Mouse (Mus musculus) small intestine, adult 2 months (tissue): ENCODE measurements at regions not wholly inside any gene's neighbourhood (a gene's known extent, or its start where the extent isn't known, plus 50 kb on each side); places are given as distances from the start of the nearest gene placed in this dataset.

ENCODE experiments used
- H3K27ac ChIP-seq: fragments of 200-500 bp; 2 replicates; pipeline ENCODE4 v1.5.1; 2012; ENCODE audit warnings: low read depth, low read length, control low read depth, inconsistent platforms; ENCODE audit not compliant: insufficient read depth
- H3K27me3 ChIP-seq: fragments of 200-500 bp; 2 replicates; pipeline ENCODE4 v1.6.1; 2012; ENCODE audit warnings: mild to moderate bottlenecking, moderate library complexity, low read length, inconsistent platforms; ENCODE audit not compliant: control insufficient read depth, insufficient read depth
- H3K36me3 ChIP-seq: fragments of 200-500 bp; 2 replicates; pipeline ENCODE4 v1.6.1; 2012; ENCODE audit warnings: mild to moderate bottlenecking, low read length, control low read depth, inconsistent platforms; ENCODE audit not compliant: control insufficient read depth, insufficient read depth
- H3K4me1 ChIP-seq: fragments of 200-500 bp; 2 replicates; pipeline ENCODE4 v1.6.1; 2012; ENCODE audit warnings: low read length, inconsistent platforms, mixed read lengths; ENCODE audit not compliant: control insufficient read depth, insufficient read depth, insufficient read length
- H3K4me3 ChIP-seq: fragments of 200-500 bp; 2 replicates; pipeline ENCODE4 v1.5.1; 2012; ENCODE audit warnings: low read depth, mild to moderate bottlenecking, control low read depth, inconsistent platforms, low read length, moderate library complexity
- CTCF ChIP-seq: fragments of 200-500 bp; IDR thresholded peaks from 2 replicates; pipeline ENCODE4 v1.5.1; 2012; ENCODE audit warnings: low read depth, mild to moderate bottlenecking, control low read depth, inconsistent platforms, low read length, moderate library complexity, mixed read lengths; ENCODE audit not compliant: insufficient replicate concordance, insufficient read length; ENCODE audit errors: extremely low read depth
- POLR2A ChIP-seq: fragments of 200-500 bp; IDR thresholded peaks from 2 replicates; pipeline ENCODE4 v1.6.1; 2012; ENCODE audit warnings: low read depth, mild to moderate bottlenecking, control low read depth, inconsistent platforms, low read length, moderate library complexity
- WGBS: fragments of 180-500 bp; shearing (Covaris S2); methylation state at CpG from one replicate; pipeline ENCODE4 v1.1.7; 2018; 5-methylcytosine and 5-hydroxymethylcytosine counted together

DNA sequence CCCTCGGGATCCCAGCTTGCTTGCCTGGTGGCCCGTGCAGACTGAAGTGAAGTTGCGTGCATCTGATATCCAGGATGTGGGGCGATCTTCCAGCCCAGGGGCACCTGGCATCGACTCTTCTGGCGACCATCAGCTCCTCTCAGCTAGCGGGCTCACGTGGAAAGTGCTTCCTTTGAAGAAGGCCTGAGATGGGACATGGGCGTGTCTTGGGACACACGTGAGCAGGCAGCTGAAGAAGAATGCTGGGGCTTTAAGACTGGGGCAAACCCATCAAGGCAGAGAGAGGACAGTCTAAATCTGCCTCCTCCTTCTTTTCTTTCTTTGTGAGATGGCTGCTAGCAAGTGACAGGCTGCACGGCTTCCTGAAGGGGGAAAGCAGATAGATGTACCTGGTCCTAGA, 142.3 kb upstream of the Mrps10 start:
- H3K36me3 ChIP-seq: no peaks in the 10 kb centered on the region; the same call in 1 of the 2 replicates
- no peak overlapping the region for H3K4me3 ChIP-seq
- no peaks in the 10 kb centered on the region; the same call in 1 of the 2 replicates for H3K4me1 ChIP-seq
- H3K27ac ChIP-seq: peak overlapping the region; percentile 10; the same call in 1 of the 2 replicates
- TF ChIP-seq CTCF (no peak), POLR2A (no peak)
- 58% methylated on average over 11 of the region's 11 CpGs for WGBS
- H3K27me3 ChIP-seq: no peaks in the 10 kb centered on the region; the same call in 1 of the 2 replicates

DNA sequence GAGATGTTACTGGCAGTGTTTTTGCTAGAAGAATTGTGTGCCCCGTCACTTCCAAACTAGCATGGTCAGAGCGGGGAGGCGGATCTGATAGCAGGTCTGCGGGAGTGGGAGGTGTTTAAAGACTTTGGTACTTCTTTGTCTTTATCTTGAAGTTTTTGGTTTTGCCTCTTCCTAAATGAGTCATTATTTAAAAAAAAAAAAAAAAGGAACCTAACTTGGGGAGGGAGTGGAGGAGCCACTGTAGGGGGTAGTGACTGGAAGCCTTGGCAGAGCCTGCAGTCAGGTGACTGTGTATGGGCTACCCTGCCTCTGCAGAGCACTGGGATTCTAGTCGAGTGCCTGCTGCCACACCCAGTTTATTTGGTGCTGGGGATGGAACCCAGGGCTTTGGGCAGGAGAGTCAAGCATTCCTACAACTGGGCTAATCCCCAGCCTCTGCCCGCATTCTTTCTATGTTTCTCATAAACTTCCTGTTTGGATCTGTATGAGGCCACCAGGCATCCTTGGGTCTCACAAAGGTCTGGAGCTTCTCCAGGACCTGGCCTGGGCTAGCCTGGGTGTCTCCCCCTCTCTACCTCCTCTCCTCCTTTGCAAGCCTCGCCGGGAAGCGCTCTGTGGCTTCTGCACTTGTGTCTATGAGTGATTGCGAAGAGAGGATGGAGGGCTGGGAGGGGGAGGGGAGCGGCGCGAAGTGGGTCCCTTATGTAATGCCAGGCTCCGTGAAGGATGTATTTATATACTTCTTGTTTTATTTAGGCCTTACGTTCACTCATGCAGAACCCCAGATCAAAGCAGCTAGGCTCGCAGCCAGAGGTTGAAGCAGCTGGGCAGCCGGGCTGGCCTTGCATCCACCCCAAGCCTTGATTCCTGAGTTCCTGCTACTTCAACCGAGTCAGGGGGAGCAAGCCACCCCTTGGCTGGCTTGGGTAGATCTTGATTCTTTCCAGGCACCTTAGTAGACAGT, 143.1 kb upstream of the Mrps10 start:
- WGBS: 69% methylated on average over 18 of the region's 18 CpGs
- H3K36me3 ChIP-seq: no peaks in the 10 kb centered on the region
- H3K4me3 ChIP-seq: no peak overlapping the region
- H3K27me3 ChIP-seq: no peaks in the 10 kb centered on the region; the same call in 1 of the 2 replicates
- peak overlapping the region; percentile 56; the same call in 1 of the 2 replicates for H3K27ac ChIP-seq
- no peaks in the 10 kb centered on the region; the same call in 1 of the 2 replicates for H3K4me1 ChIP-seq
- TF ChIP-seq CTCF: no peak
- TF ChIP-seq POLR2A: no peak

DNA sequence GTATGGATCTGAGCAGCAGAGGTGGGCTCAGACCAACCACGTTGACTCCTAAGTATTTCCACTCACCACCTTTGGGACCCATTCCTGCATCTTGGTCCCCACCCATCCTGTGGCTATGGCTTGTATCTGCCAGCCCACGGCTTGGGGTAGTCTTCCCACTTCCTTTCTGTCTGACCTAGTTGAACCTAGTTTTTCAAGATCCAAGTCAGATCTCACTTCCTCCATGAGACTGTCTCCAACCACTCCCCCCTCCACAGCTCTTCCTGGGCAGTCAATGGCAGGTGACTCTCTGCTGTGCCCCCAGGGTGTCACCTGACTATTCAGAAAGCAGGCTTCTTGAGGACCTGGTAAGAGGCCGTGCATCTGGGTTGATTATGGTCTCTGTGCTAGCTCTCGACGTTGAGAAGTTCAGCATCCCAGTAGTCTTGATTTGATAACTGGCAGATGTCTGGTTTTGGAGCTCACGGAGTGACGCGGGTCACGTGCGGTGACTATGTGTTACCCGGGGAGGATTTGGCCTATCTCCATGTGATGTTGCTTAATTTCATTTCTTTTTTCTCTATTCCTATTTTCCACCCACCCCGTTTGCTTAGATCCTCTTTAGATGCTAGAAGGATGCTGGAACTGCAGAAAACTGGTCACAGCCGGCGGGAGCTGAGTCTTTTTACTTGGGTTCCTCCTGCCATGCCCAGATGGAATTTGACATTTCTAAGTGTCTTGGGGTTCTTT, 147.5 kb upstream of the Mrps10 start:
- TF ChIP-seq POLR2A: no peak
- TF ChIP-seq CTCF: no peak
- H3K4me1 ChIP-seq: no peaks in the 10 kb centered on the region; the same call in 1 of the 2 replicates
- WGBS: 82% methylated on average over 14 of the region's 14 CpGs

DNA sequence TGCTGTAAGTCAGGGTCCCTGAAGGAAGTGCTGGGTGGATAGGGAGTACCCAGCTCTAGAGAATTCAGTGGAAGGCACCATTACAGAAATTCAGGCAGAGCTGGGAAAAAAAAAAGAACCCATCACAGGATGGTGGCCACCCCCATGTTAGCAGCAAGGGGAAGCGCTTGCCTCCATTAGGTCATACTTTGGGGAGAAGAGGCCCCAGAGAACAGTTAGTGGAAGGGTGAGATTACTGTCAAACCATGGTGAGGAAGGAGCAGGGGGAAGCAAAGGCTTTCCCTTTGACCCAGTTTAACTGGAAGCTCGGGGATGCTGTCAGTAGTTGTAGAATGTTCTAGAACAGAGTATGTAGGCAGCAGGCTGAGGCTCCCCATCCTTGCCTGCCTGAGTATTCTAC, 148.8 kb upstream of the Mrps10 start:
- Histone ChIP-seq H3K4me3 (no peak overlapping the region), H3K27me3 (no peaks in the 10 kb centered on the region; the same call in 1 of the 2 replicates), H3K4me1 (no peaks in the 10 kb centered on the region; the same call in 1 of the 2 replicates), H3K27ac (peak overlapping the region; percentile 15; the same call in 1 of the 2 replicates), H3K36me3 (no peaks in the 10 kb centered on the region)
- no peak for TF ChIP-seq POLR2A
- TF ChIP-seq CTCF: no peak
- WGBS: 73% methylated on average over 2 of the region's 2 CpGs

More for the DNA sequence above, 147.5 kb upstream of the Mrps10 start:
- Histone ChIP-seq H3K4me3 (no peak overlapping the region), H3K27ac (0 out of 2 replicates have a peak overlapping the region, but pooled peaks have one; percentile 27), H3K27me3 (no peaks in the 10 kb centered on the region; the same call in 1 of the 2 replicates), H3K36me3 (no peaks in the 10 kb centered on the region)

DNA sequence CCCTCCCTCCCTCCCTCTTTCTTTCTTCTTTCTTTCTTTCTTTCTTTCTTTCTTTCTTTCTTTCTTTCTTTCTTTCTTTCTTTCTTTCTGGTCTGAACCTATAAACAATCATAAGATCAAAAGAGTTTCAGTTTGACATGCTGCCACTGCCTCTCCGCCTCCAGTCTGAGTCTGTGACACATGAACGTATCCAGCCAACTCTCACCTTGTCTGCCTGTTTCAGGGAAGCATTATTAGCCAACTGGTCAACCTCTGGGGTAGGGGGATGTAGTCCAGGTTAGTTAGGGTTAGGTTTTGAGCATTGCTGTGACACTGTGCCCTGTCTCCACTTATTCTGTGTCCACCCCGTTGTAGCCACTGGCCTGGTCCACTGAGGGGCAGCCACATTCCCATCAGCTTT, 152.2 kb upstream of the Mrps10 start:
- no peak for TF ChIP-seq POLR2A
- Histone ChIP-seq H3K27me3 (no peaks in the 10 kb centered on the region), H3K36me3 (no peaks in the 10 kb centered on the region), H3K4me3 (no peak overlapping the region), H3K27ac (no peak overlapping the region), H3K4me1 (0 out of 2 replicates have a peak, but pooled peaks cover 2% of the 10 kb centered on the region)
- WGBS: 77% methylated on average over 3 of the region's 3 CpGs

DNA sequence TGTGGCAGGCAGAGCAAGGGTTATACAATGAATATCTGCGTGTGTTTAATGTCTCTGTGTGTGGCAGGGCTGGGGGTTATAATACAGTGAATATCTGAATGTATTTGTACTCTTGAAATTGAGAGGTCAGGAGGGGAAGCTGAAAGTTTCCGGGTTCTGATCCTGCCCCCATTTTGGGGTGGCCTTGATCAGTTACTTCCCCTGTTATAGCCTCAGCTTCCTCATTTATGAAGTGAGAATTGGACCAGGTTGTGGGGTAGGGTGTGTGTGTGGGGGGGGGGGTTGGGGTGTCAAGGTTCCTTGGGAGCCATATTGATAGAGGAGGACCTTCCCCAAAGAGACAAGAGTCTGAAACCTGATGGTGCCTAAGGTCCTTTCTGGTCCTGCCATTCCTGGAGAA, 152.8 kb upstream of the Mrps10 start:
- Histone ChIP-seq H3K4me1 (0 out of 2 replicates have a peak, but pooled peaks cover 2% of the 10 kb centered on the region), H3K36me3 (no peaks in the 10 kb centered on the region), H3K27me3 (no peaks in the 10 kb centered on the region), H3K27ac (peak overlapping the region; percentile 32; the same call in 1 of the 2 replicates), H3K4me3 (no peak overlapping the region)
- WGBS: 73% methylated on average over 2 of the region's 2 CpGs
- TF ChIP-seq POLR2A (no peak), CTCF (no peak)

DNA sequence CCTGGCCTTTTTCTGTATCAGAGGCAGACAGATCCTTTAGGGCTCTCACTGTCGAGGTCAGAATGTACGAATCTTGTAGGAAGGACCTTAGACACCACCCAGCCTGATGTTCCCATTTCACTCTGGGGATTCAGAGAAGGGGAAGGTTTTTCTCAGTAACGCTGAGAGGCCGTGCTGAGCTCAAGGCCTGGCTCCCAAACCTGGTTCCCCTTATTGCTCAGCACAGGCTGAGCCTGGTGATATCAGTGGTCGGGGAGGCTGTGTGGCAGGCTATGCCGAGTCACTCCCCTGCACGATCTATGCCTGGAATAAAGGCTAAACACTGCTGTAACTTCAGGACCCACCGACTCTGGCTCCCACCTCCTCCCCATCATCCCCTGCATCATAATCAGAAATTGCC, 154.6 kb upstream of the Mrps10 start:
- Histone ChIP-seq H3K4me1 (0 out of 2 replicates have a peak, but pooled peaks cover 2% of the 10 kb centered on the region), H3K27ac (peak overlapping the region; percentile 35; the same call in 1 of the 2 replicates), H3K4me3 (no peak overlapping the region), H3K36me3 (no peaks in the 10 kb centered on the region), H3K27me3 (no peaks in the 10 kb centered on the region)
- TF ChIP-seq CTCF (no peak), POLR2A (no peak)
- 83% methylated on average over 8 of the region's 8 CpGs for WGBS
